Mouse (Mus musculus) myocyte (in vitro differentiated cells): ENCODE measurements around the gene Atrip. TPM values are rescaled to one million over a fixed set of nuclear protein-coding genes. Genes with fewer than 3 reads are reported as not detected.

Experiments used
- H3K27me3 ChIP-seq: one replicate; pipeline ENCODE4 v1.6.1; 2011; ENCODE audit not compliant: control insufficient read depth, insufficient read depth, insufficient read length
- H3K36me3 ChIP-seq: one replicate; pipeline ENCODE4 v1.6.1; 2011; ENCODE audit not compliant: control insufficient read depth, insufficient read depth
- H3K4me2 ChIP-seq: one replicate; pipeline ENCODE4 v1.6.1; 2011; ENCODE audit warnings: low read depth, control low read depth
- H3K4me3 ChIP-seq: one replicate; pipeline ENCODE4 v1.5.1; 2011; ENCODE audit warnings: mild to moderate bottlenecking, control low read depth, moderate library complexity
- H3K79me2 ChIP-seq: one replicate; pipeline ENCODE4 v1.6.1; 2011; ENCODE audit not compliant: control insufficient read depth, insufficient read depth
- H3ac ChIP-seq: one replicate; pipeline ENCODE4 v1.6.1; 2011; ENCODE audit not compliant: control insufficient read depth, insufficient read length
- CEBPB ChIP-seq: IDR thresholded peaks from 2 replicates; pipeline ENCODE4 v1.6.1; 2011; ENCODE audit warnings: mild to moderate bottlenecking, moderate library complexity; ENCODE audit not compliant: poor library complexity, insufficient read depth, severe bottlenecking
- E2F4 ChIP-seq: IDR thresholded peaks from one replicate; pipeline ENCODE4 v1.6.1; 2011; ENCODE audit warnings: mild to moderate bottlenecking, control low read depth, moderate library complexity; ENCODE audit not compliant: insufficient read depth
- MAX ChIP-seq: IDR thresholded peaks from one replicate; pipeline ENCODE4 v1.6.1; 2011; ENCODE audit warnings: low read depth, mild to moderate bottlenecking, control low read depth
- MYOD1 ChIP-seq, 3 experiments: IDR thresholded peaks; one replicate each; pipeline ENCODE4 v1.6.1; 2011; ENCODE audit warnings: control low read depth in 2 of 3, low read depth in 2 of 3, mild to moderate bottlenecking in 2 of 3, moderate library complexity in 1 of 3; ENCODE audit not compliant: insufficient read length in 2 of 3, control insufficient read depth in 1 of 3
- MYOG ChIP-seq, 3 experiments: IDR thresholded peaks; one replicate each; pipeline ENCODE4 v1.6.1; 2011; ENCODE audit warnings: control low read depth in 2 of 3, low read depth in 2 of 3, mild to moderate bottlenecking in 2 of 3; ENCODE audit not compliant: insufficient read length in 2 of 3, control insufficient read depth in 1 of 3, insufficient read depth in 1 of 3
- POLR2A ChIP-seq: IDR thresholded peaks from one replicate; pipeline ENCODE4 v1.6.1; 2011; ENCODE audit warnings: low read depth, mild to moderate bottlenecking, control low read depth, moderate library complexity; ENCODE audit not compliant: insufficient read length
- POLR2AphosphoS2 ChIP-seq: IDR thresholded peaks from one replicate; pipeline ENCODE4 v1.6.1; 2011; ENCODE audit warnings: low read depth, control low read depth; ENCODE audit not compliant: insufficient read length
- REST ChIP-seq: IDR thresholded peaks from one replicate; pipeline ENCODE4 v1.6.1; 2011; ENCODE audit warnings: mild to moderate bottlenecking, control low read depth, moderate library complexity; ENCODE audit not compliant: insufficient read depth, insufficient read length
- SRF ChIP-seq: IDR thresholded peaks from one replicate; pipeline ENCODE4 v1.6.1; 2011; ENCODE audit warnings: low read depth; ENCODE audit not compliant: control insufficient read depth, insufficient read length
- TCF12 ChIP-seq: IDR thresholded peaks from one replicate; pipeline ENCODE4 v1.6.1; 2011; ENCODE audit warnings: mild to moderate bottlenecking, control low read depth; ENCODE audit not compliant: poor library complexity, insufficient read depth, severe bottlenecking
- TCF3 ChIP-seq: IDR thresholded peaks from one replicate; pipeline ENCODE4 v1.6.1; 2011; ENCODE audit warnings: low read depth, control low read depth; ENCODE audit not compliant: insufficient read length
- USF1 ChIP-seq: IDR thresholded peaks from one replicate; pipeline ENCODE4 v1.6.1; 2011; ENCODE audit warnings: low read depth, mild to moderate bottlenecking, control low read depth, moderate library complexity
- polyA plus RNA-seq: library from polyadenylated mRNA; unstranded; fragments of >200 nt; fragmentation: generic; extraction: Trizol; gene quantifications from one replicate; pipeline ENCODE4 v1.2.1, GENCODE M21; 2012; ENCODE audit warnings: missing spikeins

The Atrip gene
- polyA plus RNA-seq, 1 experiment = 9.6 TPM

DNA sequence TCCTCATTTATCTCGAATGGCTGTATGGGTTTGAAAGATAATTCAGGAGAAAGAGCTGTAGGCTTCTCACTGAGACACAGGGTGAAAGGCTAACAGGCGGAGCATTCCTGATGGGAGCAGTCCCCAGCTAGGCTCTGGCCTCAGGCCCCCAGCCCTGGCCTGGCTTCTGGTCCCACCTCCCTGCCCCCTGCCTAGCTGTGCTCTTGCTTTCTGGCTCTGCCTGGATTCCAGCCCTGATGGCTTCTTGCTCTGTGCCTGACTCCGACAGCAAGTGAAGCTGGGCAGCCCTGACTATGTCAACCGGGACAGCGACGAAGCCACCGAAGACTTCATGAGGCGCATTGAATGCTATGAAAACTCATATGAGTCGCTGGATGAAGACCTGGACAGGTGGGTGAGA, 65.8 kb downstream of the Atrip start:
- Histone ChIP-seq H3K36me3 (no peaks in the 10 kb centered on the region), H3K27me3 (no peaks in the 10 kb centered on the region), H3K4me3 (no peak overlapping the region), H3K79me2 (no peaks in the 10 kb centered on the region), H3ac (no peak overlapping the region), H3K4me2 (no peak overlapping the region)
- TF ChIP-seq TCF3 (no peak), MAX (no peak), REST (no peak), E2F4 (no peak), TCF12 (no peak), MYOG (IDR thresholded peaks at IDR 0.05; ENCODE audit: control insufficient read depth in 1 of 3, insufficient read depth in 1 of 3, insufficient read length in 2 of 3, low read depth in 2 of 3) (no peak), USF1 (no peak), MYOD1 (IDR thresholded peaks at IDR 0.05; ENCODE audit: control insufficient read depth in 1 of 3, insufficient read length in 2 of 3, low read depth in 2 of 3) (no peak), CEBPB (no peak), SRF (no peak), POLR2A (no peak), POLR2AphosphoS2 (no peak)

Other genes starting within 250 kb of the Atrip start
- gene Celsr3, start 247.8 kb downstream of the Atrip start, polyA plus RNA-seq = 0.65 TPM
- 18.8 TPM for gene Slc26a6, start 220.8 kb downstream of the Atrip start, polyA plus RNA-seq
- gene Tmem89, start 159.5 kb downstream of the Atrip start, polyA plus RNA-seq = not detected
- 468 TPM for gene Uqcrc1, start 137.5 kb downstream of the Atrip start, polyA plus RNA-seq
- gene Col7a1, start 120.5 kb downstream of the Atrip start, polyA plus RNA-seq = 8.4 TPM
- gene Ucn2, start 88.1 kb downstream of the Atrip start, polyA plus RNA-seq = 0.17 TPM
- 4.4 TPM for gene Pfkfb4, start 82.3 kb downstream of the Atrip start, polyA plus RNA-seq
- gene Shisa5, start 35.6 kb downstream of the Atrip start, polyA plus RNA-seq = 82.8 TPM
- 10.0 TPM for gene Trex1, start 14.4 kb downstream of the Atrip start, polyA plus RNA-seq
- gene Ccdc51, start 8.4 kb upstream of the Atrip start, polyA plus RNA-seq = 13.8 TPM
- 271 TPM for gene Tma7, start 8.5 kb upstream of the Atrip start, polyA plus RNA-seq
- gene Plxnb1, start 21.3 kb upstream of the Atrip start, polyA plus RNA-seq = 6.1 TPM
- gene Fbxw21, start 87.9 kb upstream of the Atrip start, polyA plus RNA-seq = not detected
- gene Fbxw13, start 121.9 kb upstream of the Atrip start, polyA plus RNA-seq = not detected
- not detected for gene Fbxw20, start 160.6 kb upstream of the Atrip start, polyA plus RNA-seq
- not detected for gene Fbxw14, start 213.6 kb upstream of the Atrip start, polyA plus RNA-seq